Comparison of ENCODE assay signal across 8 mouse cellular contexts in the genomic region with DNA sequence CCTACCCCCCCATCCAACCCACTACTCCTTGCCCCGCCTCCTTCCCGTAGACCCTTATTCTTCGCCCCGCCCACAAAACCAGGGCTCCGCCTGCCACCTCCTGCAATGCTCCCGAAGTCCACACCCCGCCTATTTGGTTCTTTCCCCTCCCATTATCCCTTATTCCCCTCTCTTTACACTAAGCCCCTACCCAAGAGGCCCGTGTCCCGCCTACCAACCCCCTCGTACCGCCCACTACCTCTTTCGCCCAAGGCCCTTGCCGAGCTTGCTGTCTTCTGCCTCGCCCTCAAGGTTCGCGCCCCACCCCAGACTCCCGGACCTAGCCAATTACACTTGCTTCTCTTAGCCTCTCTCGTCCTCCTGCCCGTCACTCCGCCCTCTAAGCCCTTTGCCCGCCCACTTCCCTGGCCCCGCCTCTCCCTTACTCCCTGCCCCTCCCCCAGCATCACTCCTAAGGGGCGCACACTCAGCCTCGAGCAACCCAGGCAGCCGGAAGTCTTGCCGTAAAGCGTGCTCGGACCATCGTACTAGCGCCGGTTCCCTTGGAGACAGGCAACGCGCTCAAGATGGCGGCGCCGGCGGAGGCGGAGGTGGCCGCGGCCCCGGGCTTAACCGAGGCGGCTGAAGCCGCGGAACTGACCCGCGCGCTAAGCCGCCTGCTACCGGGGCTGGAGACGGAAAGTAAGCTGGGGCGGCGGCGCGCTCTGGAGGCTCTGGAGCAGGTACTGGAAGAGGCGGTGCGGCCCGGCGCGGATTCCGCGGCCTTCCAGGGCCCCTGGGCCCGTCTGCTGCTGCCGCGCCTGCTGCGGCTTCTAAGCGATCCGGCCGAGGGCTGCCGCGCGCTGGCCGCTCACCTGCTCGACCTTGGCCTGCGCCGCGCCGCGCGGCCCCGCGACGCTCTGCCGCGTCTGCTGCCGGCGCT. TPM values are rescaled to one million over a fixed set of nuclear protein-coding genes. Genes with fewer than 3 reads are reported as not detected.
DNase-seq lines count a peak whose midpoint lies in the region; ATAC-seq and TF ChIP-seq lines count a peak whose summit lies in the region.

Prkar1b (minus strand) TSS at position 321 of the 922 bp plus-strand sequence.
Dnaaf5 (plus strand) TSS at position 543 of the 922 bp plus-strand sequence.

- peak; percentile 100 for DNase-seq in MEL (ENCODE audit: low read depth, low spot score)
- DNase-seq in cerebellum, adult 2 months = peak; percentile 95 to 97
- DNase-seq in forebrain, postnatal 0 days = peak; percentile 98
- peak; percentile 97 for DNase-seq in heart, postnatal 4 days
- DNase-seq in layer of hippocampus, adult 8-10 months (ENCODE audit: low spot score in 2 of 2) = peak; percentile 95 to 96
- peak; percentile 97 for DNase-seq in ovary, adult 18-20 months (ENCODE audit: low spot score)
- peak; percentile 99 for DNase-seq in thymus, postnatal 0 days (ENCODE audit: low spot score)

- peaks cover 1 to 3% of the 10 kb centered on the region in 2 experiments; a peak in 1 of 4 replicates for H3K36me3 ChIP-seq in MEL (ENCODE audit: control insufficient read depth in 1 of 2, insufficient read depth in 2 of 2, low read length in 2 of 2)
- H3K36me3 ChIP-seq in forebrain, postnatal 0 days (ENCODE audit: insufficient read depth) = peaks cover 25% of the 10 kb centered on the region
- peaks cover 20% of the 10 kb centered on the region for H3K36me3 ChIP-seq in lung, embryonic 15.5 days

- peaks cover 0 to 7% of the 10 kb centered on the region in 2 experiments; a peak in 2 of 4 replicates for H3K4me1 ChIP-seq in MEL (ENCODE audit: control insufficient read depth in 1 of 2, insufficient read depth in 2 of 2, low read length in 2 of 2)
- peaks cover 40% of the 10 kb centered on the region for H3K4me1 ChIP-seq in cerebellum, adult 2 months (ENCODE audit: control insufficient read depth, insufficient read depth, low read length)
- H3K4me1 ChIP-seq in forebrain, postnatal 0 days (ENCODE audit: insufficient read depth) = peaks cover 21% of the 10 kb centered on the region
- H3K4me1 ChIP-seq in lung, embryonic 15.5 days = peaks cover 27% of the 10 kb centered on the region

- H3K79me2 ChIP-seq in MEL (ENCODE audit: control insufficient read depth, insufficient read depth, low read length, poor library complexity) = peaks cover 10% of the 10 kb centered on the region; the same call in 1 of the 2 replicates

- peak in 1 of 2 experiments; percentile 59; a peak in 1 of 4 replicates for TF ChIP-seq POLR2A in MEL (IDR thresholded peaks at IDR 0.05; ENCODE audit: control insufficient read depth in 1 of 2, insufficient read depth in 1 of 2, low read depth in 1 of 2, low read length in 2 of 2, poor library complexity in 1 of 2)
- TF ChIP-seq POLR2A in cerebellum, adult 2 months (IDR thresholded peaks at IDR 0.05; ENCODE audit: borderline replicate concordance, insufficient read depth, low read length) = 0 out of 2 replicates have a peak, but pooled peaks have one; percentile 24

- H3K9ac ChIP-seq in MEL (ENCODE audit: control insufficient read depth, low read depth, low read length, poor library complexity, severe bottlenecking) = peak within 1 kb of the TSS; percentile 94
- peak within 1 kb of the TSS; percentile 67 for H3K9ac ChIP-seq in forebrain, postnatal 0 days
- H3K9ac ChIP-seq in lung, embryonic 15.5 days = peak within 1 kb of the TSS; percentile 64

- ATAC-seq in forebrain, postnatal 0 days = peak; percentile 96
- peak; percentile 97 for ATAC-seq in lung, embryonic 15.5 days (ENCODE audit: borderline replicate concordance, extremely low read depth, low FRiP score, low TSS enrichment)

- TF ChIP-seq CTCF in MEL (IDR thresholded peaks at IDR 0.05 in 2 of 3, conservative IDR thresholded peaks at IDR 0.05 in 1 of 3; ENCODE audit: control insufficient read depth in 1 of 3, insufficient read depth in 1 of 3, low read depth in 2 of 3, low read length in 3 of 3, poor library complexity in 1 of 3, severe bottlenecking in 1 of 3) = no peak
- no peak for TF ChIP-seq CTCF in cerebellum, adult 2 months (IDR thresholded peaks at IDR 0.05; ENCODE audit: borderline replicate concordance, insufficient read depth, low read depth, low read length)
- peak; percentile 10; the same call in 1 of the 2 replicates for TF ChIP-seq CTCF in forebrain, postnatal 0 days (IDR thresholded peaks at IDR 0.05; ENCODE audit: low read depth)

- peak in 1 of 2 experiments; percentile 35; a peak in 2 of 4 replicates for TF ChIP-seq EP300 in MEL (IDR thresholded peaks at IDR 0.05; ENCODE audit: low read depth in 1 of 2, low read length in 2 of 2)

- TF ChIP-seq RAD21 in MEL (IDR thresholded peaks at IDR 0.05; ENCODE audit: low read depth, low read length) = no peak

- 1% methylated on average over 87 of the region's 87 CpGs for WGBS in cerebellum, adult 2 months
- under 1% methylated on average over 82 of the region's 87 CpGs for WGBS in forebrain, postnatal 0 days
- under 1% methylated on average over 81 of the region's 87 CpGs for WGBS in lung, embryonic 15.5 days

- no peaks in the 10 kb centered on the region for H3K9me3 ChIP-seq in MEL (replicated peaks; ENCODE audit: insufficient read depth, low read length)
- H3K9me3 ChIP-seq in forebrain, postnatal 0 days (ENCODE audit: low read length) = no peaks in the 10 kb centered on the region
- no peaks in the 10 kb centered on the region for H3K9me3 ChIP-seq in lung, embryonic 15.5 days

- peak within 1 kb of the TSS; percentile 67 to 96 for H3K4me3 ChIP-seq in MEL (ENCODE audit: control insufficient read depth in 1 of 2, insufficient read depth in 1 of 2, low read depth in 2 of 2, low read length in 2 of 2)
- peak within 1 kb of the TSS; percentile 56 for H3K4me3 ChIP-seq in cerebellum, adult 2 months (replicated peaks; ENCODE audit: insufficient read depth, low read depth, low read length)
- H3K4me3 ChIP-seq in forebrain, postnatal 0 days (ENCODE audit: low read depth, low read length) = peak within 1 kb of the TSS; percentile 95
- peak within 1 kb of the TSS; percentile 68 for H3K4me3 ChIP-seq in lung, embryonic 15.5 days

- peak within 1 kb of the TSS; percentile 92 for H3K4me2 ChIP-seq in forebrain, postnatal 0 days (ENCODE audit: low read depth)
- H3K4me2 ChIP-seq in lung, embryonic 15.5 days = peak within 1 kb of the TSS; percentile 83

- no peaks in the 10 kb centered on the region for H3K27me3 ChIP-seq in MEL (ENCODE audit: control insufficient read depth in 1 of 2, insufficient read depth in 2 of 2, low read length in 2 of 2)
- H3K27me3 ChIP-seq in cerebellum, adult 2 months (ENCODE audit: control insufficient read depth, insufficient read depth, low read length) = no peaks in the 10 kb centered on the region
- no peaks in the 10 kb centered on the region for H3K27me3 ChIP-seq in forebrain, postnatal 0 days (ENCODE audit: insufficient read depth, low read length)
- no peaks in the 10 kb centered on the region for H3K27me3 ChIP-seq in lung, embryonic 15.5 days

- H3K27ac ChIP-seq in MEL (ENCODE audit: control insufficient read depth, low read depth, low read length) = peak within 1 kb of the TSS; percentile 21; the same call in 1 of the 2 replicates
- peak within 1 kb of the TSS; percentile 27 for H3K27ac ChIP-seq in cerebellum, adult 2 months (ENCODE audit: insufficient read depth, low read length)
- H3K27ac ChIP-seq in forebrain, postnatal 0 days (ENCODE audit: low read depth, low read length) = peak within 1 kb of the TSS; percentile 77
- peak within 1 kb of the TSS; percentile 72 for H3K27ac ChIP-seq in lung, embryonic 15.5 days

TF ChIP-seq in MEL, 35 proteins besides CTCF, POLR2A, EP300 and RAD21 (continues in another document):
- TF ChIP-seq CHD2 (IDR thresholded peaks at IDR 0.05; ENCODE audit: low read length) (peak; percentile 72), USF2 (IDR thresholded peaks at IDR 0.05; ENCODE audit: borderline replicate concordance in 1 of 2, insufficient read depth in 1 of 2, low read depth in 1 of 2, low read length in 2 of 2) (no peak), ELF1 (IDR thresholded peaks at IDR 0.05; ENCODE audit: low read depth, low read length) (peak; percentile 88), MAX (IDR thresholded peaks at IDR 0.05; ENCODE audit: low read length) (peak; percentile 30; the same call in 1 of the 2 replicates), MAFK (IDR thresholded peaks at IDR 0.05; ENCODE audit: borderline replicate concordance, low read depth, low read length) (no peak), MXI1 (IDR thresholded peaks at IDR 0.05; ENCODE audit: low read depth, low read length) (peak; percentile 93), NELFE (IDR thresholded peaks at IDR 0.05; ENCODE audit: low read depth, low read length) (peak; percentile 48), HCFC1 (IDR thresholded peaks at IDR 0.05; ENCODE audit: low read depth, low read length) (peak; percentile 95), UBTF (IDR thresholded peaks at IDR 0.05; ENCODE audit: borderline replicate concordance, insufficient read depth, low read depth, low read length) (no peak), KAT2A (conservative IDR thresholded peaks at IDR 0.05; ENCODE audit: low read depth, low read length) (peak; percentile 84), ZNF384 (IDR thresholded peaks at IDR 0.05; ENCODE audit: low read depth, low read length) (no peak)

RNA-seq across cellular contexts. Expression of gene Prkar1b, which starts in this region (rescaled TPM):
- total RNA-seq in MEL (2012; rRNA removed) = not detected in 2 replicates
- polyA plus RNA-seq in MEL (2012; ENCODE audit: insufficient read depth in 1 of 2, insufficient read length in 2 of 2, low read depth in 1 of 2, low replicate concordance in 2 of 2, missing spikeins in 1 of 2) = not detected
- 507 and 509 TPM in 2 replicates for polyA plus RNA-seq in cerebellum, adult 2 months (2012; rRNA removed)
- 253 and 303 TPM in 2 replicates for total RNA-seq in forebrain, postnatal 0 days (2014; rRNA removed)
- 361 and 392 TPM in 2 replicates for polyA plus RNA-seq in forebrain, postnatal 0 days (2015; fragmentation: Nextera tagmentation; extraction: Ambion mirVana)
- 1 to 10 TPM; 2.3 to 2.8 TPM for total RNA-seq in heart, postnatal 4 days (2021)
- 100 to 1,000 TPM; 413 to 462 (median 429) TPM for total RNA-seq in layer of hippocampus, adult 8-10 months (2022)
- 16.0 and 16.9 TPM in 2 replicates for polyA plus RNA-seq in lung, embryonic 15.5 days (2015; fragmentation: Nextera tagmentation; extraction: Ambion mirVana)
- 2.4 and 3.5 TPM in 2 replicates for polyA plus RNA-seq in thymus, postnatal 0 days (2015; fragmentation: Nextera tagmentation; extraction: Ambion mirVana)

RNA-seq across cellular contexts. Expression of gene Dnaaf5, which starts in this region (rescaled TPM):
- total RNA-seq in MEL (2012; rRNA removed) = 17.0 and 20.1 TPM in 2 replicates
- polyA plus RNA-seq in MEL (2012; ENCODE audit: insufficient read depth in 1 of 2, insufficient read length in 2 of 2, low read depth in 1 of 2, low replicate concordance in 2 of 2, missing spikeins in 1 of 2) = 10 to 100 TPM in 1 of 2 experiments, not detected in 1; 35.4 TPM
- polyA plus RNA-seq in cerebellum, adult 2 months (2012; rRNA removed) = 7.0 and 7.9 TPM in 2 replicates
- total RNA-seq in forebrain, postnatal 0 days (2014; rRNA removed) = 9.4 and 12.5 TPM in 2 replicates
- 2.0 and 2.6 TPM in 2 replicates for polyA plus RNA-seq in forebrain, postnatal 0 days (2015; fragmentation: Nextera tagmentation; extraction: Ambion mirVana)
- total RNA-seq in heart, postnatal 4 days (2021) = 10 to 100 TPM; 19.1 to 19.5 TPM
- 1 to 10 TPM; 6.7 to 9.0 (median 8.5) TPM for total RNA-seq in layer of hippocampus, adult 8-10 months (2022)
- 6.4 and 6.6 TPM in 2 replicates for polyA plus RNA-seq in lung, embryonic 15.5 days (2015; fragmentation: Nextera tagmentation; extraction: Ambion mirVana)
- 3.4 and 4.1 TPM in 2 replicates for polyA plus RNA-seq in thymus, postnatal 0 days (2015; fragmentation: Nextera tagmentation; extraction: Ambion mirVana)

Comparison
In these comparisons a context has a peak if more than half of its experiments do, and no peak if none do; other contexts are left out.
1. Peak in every context shown above with its lines: DNase-seq, ATAC-seq, H3K4me3 ChIP-seq and H3K27ac ChIP-seq.
2. RNA of gene Prkar1b (total RNA-seq): 413 to 462 TPM in layer of hippocampus, adult 8-10 months and 253 to 303 TPM in forebrain, postnatal 0 days; 2.3 to 2.8 TPM in heart, postnatal 4 days and not detected in MEL; every median in the first group is over 10 times any median in the second.
3. RNA of gene Prkar1b (polyA plus RNA-seq): 507 to 509 TPM in cerebellum, adult 2 months and 361 to 392 TPM in forebrain, postnatal 0 days; 16.0 to 16.9 TPM in lung, embryonic 15.5 days, 2.4 to 3.5 TPM in thymus, postnatal 0 days and not detected in MEL; every median in the first group is over 10 times any median in the second.
4. H3K27ac ChIP-seq: peak in every context shown above with its lines; median percentile 77 in forebrain, postnatal 0 days; 72 in lung, embryonic 15.5 days; 27 in cerebellum, adult 2 months; 21 in MEL.